Mouse (Mus musculus) retina, adult 2 months (tissue): ENCODE measurements at regions not wholly inside any gene's neighbourhood (a gene's known extent, or its start where the extent isn't known, plus 50 kb on each side); places are given as distances from the start of the nearest gene placed in this dataset.

ENCODE experiments used
- DNase-seq: peaks from one replicate; pipeline ENCODE4 v3.0.0-alpha.2; 2012; ENCODE audit warnings: low read depth, low spot score

GRCm38 (mm10) chr3:40458490-40458889 is 72.6 kb upstream of the Intu start:
- no peak for DNase-seq

- DNase-seq: no peak
Observed at GRCm38 (mm10) chr3:40463446-40463845, 67.6 kb upstream of the Intu start.

GRCm38 (mm10) chr3:40470101-40470500 is 61.0 kb upstream of the Intu start:
- DNase-seq: no peak

- DNase-seq: no peak
Observed at GRCm38 (mm10) chr3:40472766-40473165, 58.3 kb upstream of the Intu start.

- DNase-seq: no peak
Observed at GRCm38 (mm10) chr3:40480258-40480951, 50.7 kb upstream of the Intu start.
